Mouse (Mus musculus): ENCODE measurements at regions not wholly inside any gene's neighbourhood (a gene's known extent, or its start where the extent isn't known, plus 50 kb on each side); places are given as distances from the start of the nearest gene placed in this dataset.

GRCm38 (mm10) chr8:8554691-8555090, 106.4 kb downstream of the Efnb2 start:
- Histone ChIP-seq H3K27ac (ENCODE audit: control insufficient read depth, low read depth, low read length) (no peak overlapping the region), H3K4me3 (ENCODE audit: control insufficient read depth in 1 of 2, insufficient read depth in 1 of 2, low read depth in 2 of 2, low read length in 2 of 2) (no peak overlapping the region), H3K9me3 (replicated peaks; ENCODE audit: insufficient read depth, low read length) (no peaks in the 10 kb centered on the region), H3K4me1 (ENCODE audit: control insufficient read depth in 1 of 2, insufficient read depth in 2 of 2, low read length in 2 of 2) (no peaks in the 10 kb centered on the region), H3K79me2 (ENCODE audit: control insufficient read depth, insufficient read depth, low read length, poor library complexity) (no peaks in the 10 kb centered on the region), H3K36me3 (ENCODE audit: control insufficient read depth in 1 of 2, insufficient read depth in 2 of 2, low read length in 2 of 2) (no peaks in the 10 kb centered on the region), H3K9ac (ENCODE audit: control insufficient read depth, low read depth, low read length, poor library complexity, severe bottlenecking) (no peak overlapping the region), H3K27me3 (ENCODE audit: control insufficient read depth in 1 of 2, insufficient read depth in 2 of 2, low read length in 2 of 2) (no peaks in the 10 kb centered on the region)
- DNase-seq (ENCODE audit: low read depth, low spot score) = no peak
- TF ChIP-seq MYC (IDR thresholded peaks at IDR 0.05; ENCODE audit: low read depth, low read length) = no peak
- no peak for TF ChIP-seq CHD1 (IDR thresholded peaks at IDR 0.05; ENCODE audit: low read depth, low read length)
- TF ChIP-seq KAT2A (conservative IDR thresholded peaks at IDR 0.05; ENCODE audit: low read depth, low read length) = no peak
- no peak for TF ChIP-seq MAZ (IDR thresholded peaks at IDR 0.05; ENCODE audit: low read depth, low read length)
- no peak for TF ChIP-seq TCF12 (IDR thresholded peaks at IDR 0.05; ENCODE audit: low read depth, low read length)
- no peak for TF ChIP-seq NELFE (IDR thresholded peaks at IDR 0.05; ENCODE audit: low read depth, low read length)
- TF ChIP-seq MEF2A (IDR thresholded peaks at IDR 0.05; ENCODE audit: extremely low read depth, insufficient replicate concordance, low read depth, low read length, poor library complexity, severe bottlenecking) = no peak
- no peak for TF ChIP-seq ZC3H11A (IDR thresholded peaks at IDR 0.05; ENCODE audit: low read depth, low read length)
- no peak for TF ChIP-seq ZMIZ1 (IDR thresholded peaks at IDR 0.05; ENCODE audit: low read depth, low read length)
- TF ChIP-seq NRF1 (IDR thresholded peaks at IDR 0.05; ENCODE audit: insufficient read depth, low read depth, low read length, poor library complexity, severe bottlenecking) = no peak
- TF ChIP-seq SIN3A (IDR thresholded peaks at IDR 0.05; ENCODE audit: low read length) = no peak
- TF ChIP-seq GATA1 (IDR thresholded peaks at IDR 0.05; ENCODE audit: low read depth, low read length) = no peak
- TF ChIP-seq ZKSCAN1 (IDR thresholded peaks at IDR 0.05; ENCODE audit: low read depth, low read length) = no peak
- TF ChIP-seq USF1 (IDR thresholded peaks at IDR 0.05; ENCODE audit: low read depth, low read length) = no peak
- no peak for TF ChIP-seq USF2 (IDR thresholded peaks at IDR 0.05; ENCODE audit: borderline replicate concordance in 1 of 2, insufficient read depth in 1 of 2, low read depth in 1 of 2, low read length in 2 of 2)
- TF ChIP-seq ZNF384 (IDR thresholded peaks at IDR 0.05; ENCODE audit: low read depth, low read length) = no peak
- TF ChIP-seq GABPA (IDR thresholded peaks at IDR 0.05; ENCODE audit: low read depth, low read length) = no peak
- TF ChIP-seq HCFC1 (IDR thresholded peaks at IDR 0.05; ENCODE audit: low read depth, low read length) = no peak
- no peak for TF ChIP-seq TAL1 (IDR thresholded peaks at IDR 0.05; ENCODE audit: low read length)

- TF ChIP-seq MAX (IDR thresholded peaks at IDR 0.05; ENCODE audit: low read length) (no peak), BHLHE40 (IDR thresholded peaks at IDR 0.05; ENCODE audit: borderline replicate concordance, low read depth, low read length) (no peak), RAD21 (IDR thresholded peaks at IDR 0.05; ENCODE audit: low read depth, low read length) (no peak)
- no peak overlapping the region for H3K4me3 ChIP-seq (ENCODE audit: control insufficient read depth in 1 of 2, insufficient read depth in 1 of 2, low read depth in 2 of 2, low read length in 2 of 2)
- no peaks in the 10 kb centered on the region for H3K79me2 ChIP-seq (ENCODE audit: control insufficient read depth, insufficient read depth, low read length, poor library complexity)
- H3K9ac ChIP-seq (ENCODE audit: control insufficient read depth, low read depth, low read length, poor library complexity, severe bottlenecking) = no peak overlapping the region
- DNase-seq (ENCODE audit: low read depth, low spot score) = no peak
- no peaks in the 10 kb centered on the region for H3K36me3 ChIP-seq (ENCODE audit: control insufficient read depth in 1 of 2, insufficient read depth in 2 of 2, low read length in 2 of 2)
- no peaks in the 10 kb centered on the region for H3K4me1 ChIP-seq (ENCODE audit: control insufficient read depth in 1 of 2, insufficient read depth in 2 of 2, low read length in 2 of 2)
- H3K27me3 ChIP-seq (ENCODE audit: control insufficient read depth in 1 of 2, insufficient read depth in 2 of 2, low read length in 2 of 2) = no peaks in the 10 kb centered on the region
- no peak overlapping the region for H3K27ac ChIP-seq (ENCODE audit: control insufficient read depth, low read depth, low read length)
- no peaks in the 10 kb centered on the region for H3K9me3 ChIP-seq (replicated peaks; ENCODE audit: insufficient read depth, low read length)
Observed at GRCm38 (mm10) chr8:8552779-8553178, 108.3 kb downstream of the Efnb2 start.
